ENCODE assay signal across 11 mouse cellular contexts in genomic region chr11:117103523-117103922, GRCm38 (mm10). TPM values are rescaled to one million over a fixed set of nuclear protein-coding genes. Genes with fewer than 3 reads are reported as not detected.
A peak's percentile ranks its signal among the peaks of the same experiment; 100 is the strongest.
DNase-seq lines count a peak whose midpoint lies in the region; ATAC-seq and TF ChIP-seq lines count a peak whose summit lies in the region.
"Had no signal": no experiment of that assay in that cellular context is flagged by ENCODE, and none has a peak within 500 bp of the region (broad histone marks: within the 10 kb centered on the region; RNA-seq: fewer than 3 reads in every experiment).

No protein-coding gene starts in this region.

- no peaks in the 10 kb centered on the region for H3K27me3 ChIP-seq in kidney, adult 2 months (replicated peaks; ENCODE audit: control insufficient read depth, insufficient read depth, low read length)
- no peaks in the 10 kb centered on the region for H3K27me3 ChIP-seq in kidney, embryonic 14.5 days (ENCODE audit: control insufficient read depth, insufficient read depth, low read length)
- H3K27me3 ChIP-seq: embryonic facial prominence, embryonic 13.5 days had no signal

- no peak overlapping the region for H3K4me3 ChIP-seq in kidney, adult 2 months (ENCODE audit: insufficient read depth, low read depth, low read length)
- no peak overlapping the region for H3K4me3 ChIP-seq in kidney, embryonic 14.5 days (ENCODE audit: low read length)
- H3K4me3 ChIP-seq: embryonic facial prominence, embryonic 13.5 days had no signal

- H3K9ac ChIP-seq in kidney, embryonic 14.5 days (ENCODE audit: low read depth, low read length): no peak overlapping the region
- H3K9ac ChIP-seq: embryonic facial prominence, embryonic 13.5 days had no signal

- peaks cover 14% of the 10 kb centered on the region for H3K4me1 ChIP-seq in kidney, adult 2 months (ENCODE audit: control insufficient read depth, insufficient read depth, low read length)
- peaks cover 9% of the 10 kb centered on the region; the same call in 1 of the 2 replicates for H3K4me1 ChIP-seq in kidney, embryonic 14.5 days (ENCODE audit: control insufficient read depth, insufficient read depth, low read length)

- intact Hi-C loops in heart, postnatal 25 days (cut with DNase I): no loop called here
- intact Hi-C loops in left cerebral cortex, postnatal 10 days (cut with DNase I): no loop called here

- H3K27ac ChIP-seq in kidney, adult 2 months (ENCODE audit: insufficient read depth, low read depth, low read length): no peak overlapping the region
- no peak overlapping the region for H3K27ac ChIP-seq in kidney, embryonic 14.5 days (ENCODE audit: low read depth, low read length)
- H3K27ac ChIP-seq: embryonic facial prominence, embryonic 13.5 days had no signal

- no peak for TF ChIP-seq POLR2A in kidney, adult 2 months (IDR thresholded peaks at IDR 0.05; ENCODE audit: low read depth, low read length)

- H3K9me3 ChIP-seq in kidney, embryonic 14.5 days (ENCODE audit: control insufficient read depth, low read length): no peaks in the 10 kb centered on the region
- H3K9me3 ChIP-seq: embryonic facial prominence, embryonic 13.5 days had no signal

- peak; percentile 77 for DNase-seq in kidney, adult 2 months
- peak; percentile 67 for DNase-seq in adrenal gland, postnatal 25 days
- peak; percentile 55 for DNase-seq in heart, postnatal 25 days (ENCODE audit: low spot score)
- DNase-seq in ovary, postnatal 36 days (ENCODE audit: low spot score): peak; percentile 68
- DNase-seq in retina, postnatal 1 day: no peak
- no peak for DNase-seq in thymus, postnatal 14 days
- no peak for DNase-seq in left cerebral cortex, postnatal 10 days (ENCODE audit: extremely low spot score in 1 of 2, low spot score in 2 of 2)

- no peak overlapping the region for H3K4me2 ChIP-seq in kidney, embryonic 14.5 days (replicated peaks; ENCODE audit: low read depth, low read length)
- H3K4me2 ChIP-seq: embryonic facial prominence, embryonic 13.5 days had no signal

- TF ChIP-seq CTCF in kidney, adult 2 months (conservative IDR thresholded peaks at IDR 0.05; ENCODE audit: insufficient read depth, insufficient read length, low read depth, low read length): no peak

- no peaks in the 10 kb centered on the region for H3K36me3 ChIP-seq in kidney, adult 2 months (ENCODE audit: control insufficient read depth, insufficient read depth, low read length)
- H3K36me3 ChIP-seq in kidney, embryonic 14.5 days (ENCODE audit: control insufficient read depth, insufficient read depth, low read length): no peaks in the 10 kb centered on the region
- H3K36me3 ChIP-seq: embryonic facial prominence, embryonic 13.5 days had no signal

- WGBS in kidney, adult 2 months: 47% methylated on average over 10 of the region's 10 CpGs
- WGBS in kidney, embryonic 14.5 days: 44% methylated on average over 10 of the region's 10 CpGs

- no peak for ATAC-seq in kidney, embryonic 14.5 days (ENCODE audit: low FRiP score, low TSS enrichment)
- ATAC-seq: hindbrain, embryonic 16.5 days; midbrain, embryonic 16.5 days had no signal

RNA-seq across cellular contexts. Expression of gene Sec14l1, which starts 11.4 kb away (rescaled TPM):
- polyA plus RNA-seq in kidney, adult 2 months (2012; rRNA removed): 49.1 and 52.2 TPM in 2 replicates
- polyA plus RNA-seq in kidney, embryonic 14.5 days (2014; fragmentation: Nextera tagmentation; extraction: Ambion mirVana): 30.2 and 36.5 TPM in 2 replicates
- 157 and 195 TPM in 2 replicates for total RNA-seq in adrenal gland, postnatal 25 days (2021)
- 10 to 100 TPM; 71.7 to 74.1 TPM for total RNA-seq in heart, postnatal 25 days (2021)
- total RNA-seq in left cerebral cortex, postnatal 10 days (2021): 100 to 1,000 TPM; 144 to 145 TPM

Comparison
In these comparisons a context has a peak if more than half of its experiments do, and no peak if none do; other contexts are left out.
1. DNase-seq: peak in kidney, adult 2 months (single experiment), adrenal gland, postnatal 25 days (single experiment), heart, postnatal 25 days (single experiment) and ovary, postnatal 36 days (single experiment); none in retina, postnatal 1 day (single experiment), thymus, postnatal 14 days (single experiment) and left cerebral cortex, postnatal 10 days (0 of 2).